Mouse (Mus musculus): ENCODE measurements around the gene Atraid. TPM values are rescaled to one million over a fixed set of nuclear protein-coding genes. Genes with fewer than 3 reads are reported as not detected.
"Not testable (repeated sequence)": the region's sequence is repeated elsewhere in the genome, so short reads cannot be mapped to it uniquely, and the experiment has no call there.

Atraid gene
- total and polyA plus RNA-seq, 3 experiments = 37.2 to 58.0 TPM; not detected in 1

- H3K4me1 ChIP-seq (ENCODE audit: control insufficient read depth in 1 of 2, insufficient read depth in 2 of 2, low read length in 2 of 2); H3K36me3 ChIP-seq (ENCODE audit: control insufficient read depth in 1 of 2, insufficient read depth in 2 of 2, low read length in 2 of 2); H3K9me3 ChIP-seq (replicated peaks; ENCODE audit: insufficient read depth, low read length); H3K9ac ChIP-seq (ENCODE audit: control insufficient read depth, low read depth, low read length, poor library complexity, severe bottlenecking); H3K79me2 ChIP-seq (ENCODE audit: control insufficient read depth, insufficient read depth, low read length, poor library complexity); H3K4me3 ChIP-seq (ENCODE audit: control insufficient read depth in 1 of 2, insufficient read depth in 1 of 2, low read depth in 2 of 2, low read length in 2 of 2); DNase-seq (ENCODE audit: low read depth, low spot score); H3K27ac ChIP-seq (ENCODE audit: control insufficient read depth, low read depth, low read length): not testable (repeated sequence)
- peak; percentile 64; the same call in 1 of the 2 replicates for TF ChIP-seq ZNF384 (IDR thresholded peaks at IDR 0.05; ENCODE audit: low read depth, low read length)
- H3K27me3 ChIP-seq (ENCODE audit: control insufficient read depth in 1 of 2, insufficient read depth in 2 of 2, low read length in 2 of 2) = peaks cover 5 to 14% of the 10 kb centered on the region in 2 experiments
Measured at GRCm38 (mm10) chr5:31021790-31022189, 26.3 kb upstream of the Atraid start.

- Histone ChIP-seq H3K27ac (ENCODE audit: control insufficient read depth, low read depth, low read length) (no peak overlapping the region), H3K4me1 (ENCODE audit: control insufficient read depth in 1 of 2, insufficient read depth in 2 of 2, low read length in 2 of 2) (no peaks in the 10 kb centered on the region), H3K9me3 (replicated peaks; ENCODE audit: insufficient read depth, low read length) (no peaks in the 10 kb centered on the region), H3K4me3 (ENCODE audit: control insufficient read depth in 1 of 2, insufficient read depth in 1 of 2, low read depth in 2 of 2, low read length in 2 of 2) (no peak overlapping the region), H3K9ac (ENCODE audit: control insufficient read depth, low read depth, low read length, poor library complexity, severe bottlenecking) (no peak overlapping the region), H3K79me2 (ENCODE audit: control insufficient read depth, insufficient read depth, low read length, poor library complexity) (no peaks in the 10 kb centered on the region), H3K36me3 (ENCODE audit: control insufficient read depth in 1 of 2, insufficient read depth in 2 of 2, low read length in 2 of 2) (no peaks in the 10 kb centered on the region), H3K27me3 (ENCODE audit: control insufficient read depth in 1 of 2, insufficient read depth in 2 of 2, low read length in 2 of 2) (peaks cover 5 to 11% of the 10 kb centered on the region in 2 experiments; a peak in 3 of 4 replicates)
- TF ChIP-seq TCF12 (IDR thresholded peaks at IDR 0.05; ENCODE audit: low read depth, low read length) (no peak), BHLHE40 (IDR thresholded peaks at IDR 0.05; ENCODE audit: borderline replicate concordance, low read depth, low read length) (no peak), GATA1 (IDR thresholded peaks at IDR 0.05; ENCODE audit: low read depth, low read length) (no peak), SIN3A (IDR thresholded peaks at IDR 0.05; ENCODE audit: low read length) (no peak), MAX (IDR thresholded peaks at IDR 0.05; ENCODE audit: low read length) (no peak), NELFE (IDR thresholded peaks at IDR 0.05; ENCODE audit: low read depth, low read length) (no peak), USF2 (IDR thresholded peaks at IDR 0.05; ENCODE audit: borderline replicate concordance in 1 of 2, insufficient read depth in 1 of 2, low read depth in 1 of 2, low read length in 2 of 2) (no peak), ETS1 (IDR thresholded peaks at IDR 0.05; ENCODE audit: low read depth, low read length) (no peak), JUND (IDR thresholded peaks at IDR 0.05; ENCODE audit: low read depth, low read length) (no peak), ZKSCAN1 (IDR thresholded peaks at IDR 0.05; ENCODE audit: low read depth, low read length) (no peak), UBTF (IDR thresholded peaks at IDR 0.05; ENCODE audit: borderline replicate concordance, insufficient read depth, low read depth, low read length) (no peak), MXI1 (IDR thresholded peaks at IDR 0.05; ENCODE audit: low read depth, low read length) (no peak), MAZ (IDR thresholded peaks at IDR 0.05; ENCODE audit: low read depth, low read length) (no peak), MAFK (IDR thresholded peaks at IDR 0.05; ENCODE audit: borderline replicate concordance, low read depth, low read length) (no peak), CHD2 (IDR thresholded peaks at IDR 0.05; ENCODE audit: low read length) (no peak), KAT2A (conservative IDR thresholded peaks at IDR 0.05; ENCODE audit: low read depth, low read length) (no peak), SMC3 (IDR thresholded peaks at IDR 0.05; ENCODE audit: low read depth, low read length) (no peak), USF1 (IDR thresholded peaks at IDR 0.05; ENCODE audit: low read depth, low read length) (no peak), MYC (IDR thresholded peaks at IDR 0.05; ENCODE audit: low read depth, low read length) (no peak), ZC3H11A (IDR thresholded peaks at IDR 0.05; ENCODE audit: low read depth, low read length) (no peak)
- DNase-seq (ENCODE audit: low read depth, low spot score) = no peak
Measured at GRCm38 (mm10) chr5:31022690-31023089, 25.4 kb upstream of the Atraid start.

Data from MEL (cell line).